Mouse (Mus musculus): ENCODE results near the gene Ebna1bp2. TPM values are rescaled to one million over a fixed set of nuclear protein-coding genes. Genes with fewer than 3 reads are reported as not detected.

Gene Ebna1bp2
- total RNA-seq (2015; ENCODE audit: low replicate concordance) (12.6 and 19.8 TPM in 2 replicates), total RNA-seq (2017; ENCODE audit: low replicate concordance) (13.7 and 29.0 TPM in 2 replicates)

DNA sequence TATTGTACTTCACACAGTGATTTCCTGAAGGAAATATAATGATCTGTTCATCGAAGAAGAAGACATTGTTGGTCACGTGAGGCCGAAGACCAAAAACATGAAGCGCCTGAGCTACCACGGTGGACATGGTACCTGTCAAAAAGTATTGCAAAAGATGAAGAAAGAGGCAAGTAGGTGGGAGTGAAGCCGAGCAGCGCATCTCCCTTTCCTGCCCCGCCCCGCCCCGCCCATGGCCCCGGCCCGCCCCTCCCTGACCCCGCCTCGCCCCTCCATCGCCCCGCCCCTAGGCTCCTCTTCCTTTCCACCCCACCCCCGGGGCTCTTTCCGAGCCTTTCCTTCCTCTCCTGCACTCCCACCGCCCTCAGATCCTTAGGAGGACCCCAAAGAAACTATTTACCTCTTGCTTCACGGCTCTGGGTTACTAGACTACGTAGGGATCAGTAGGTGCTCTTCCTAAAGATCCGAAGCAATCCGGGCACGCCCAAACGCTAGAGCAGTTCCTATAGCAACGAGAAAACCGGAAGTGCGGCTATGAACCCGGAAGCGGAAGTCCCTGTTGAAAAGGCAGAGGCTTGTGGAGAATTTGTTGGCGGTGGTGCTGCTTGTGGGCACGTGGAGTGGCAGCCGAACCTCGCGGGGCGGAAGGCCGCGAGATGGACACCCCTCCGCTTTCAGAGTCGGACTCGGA, at the start of gene Ebna1bp2, which contains the start of gene Cfap57:
TSS of gene Ebna1bp2 (plus strand) at position 521 of the 688 bp plus-strand sequence.
TSS of gene Cfap57 (minus strand) at position 499 of the 688 bp plus-strand sequence.
- ATAC-seq (replicated peaks; ENCODE audit: low FRiP score, poor library complexity, severe bottlenecking): peak; percentile 97

DNA sequence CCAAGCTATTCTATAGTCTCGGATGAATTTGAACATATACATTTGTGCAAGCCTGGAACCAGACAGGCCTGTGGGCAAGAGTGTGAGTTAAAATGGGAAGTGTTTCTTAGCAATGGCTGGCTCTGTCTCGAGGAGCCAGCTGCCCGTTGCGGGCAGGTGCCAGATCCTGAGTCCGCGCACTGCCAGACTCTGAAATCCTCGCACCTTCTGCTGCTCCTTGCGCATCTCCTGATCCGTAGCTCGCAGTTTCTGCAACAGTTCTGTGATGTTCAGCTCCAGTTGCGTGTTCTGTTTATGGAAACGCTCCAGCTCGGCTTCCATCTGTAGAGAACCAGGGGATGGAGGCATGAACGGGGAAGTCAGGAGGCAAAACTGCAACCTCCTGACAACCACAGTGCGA, 49.2 kb upstream of the Ebna1bp2 start:
- no peak for ATAC-seq (replicated peaks; ENCODE audit: low FRiP score, poor library complexity, severe bottlenecking)

DNA sequence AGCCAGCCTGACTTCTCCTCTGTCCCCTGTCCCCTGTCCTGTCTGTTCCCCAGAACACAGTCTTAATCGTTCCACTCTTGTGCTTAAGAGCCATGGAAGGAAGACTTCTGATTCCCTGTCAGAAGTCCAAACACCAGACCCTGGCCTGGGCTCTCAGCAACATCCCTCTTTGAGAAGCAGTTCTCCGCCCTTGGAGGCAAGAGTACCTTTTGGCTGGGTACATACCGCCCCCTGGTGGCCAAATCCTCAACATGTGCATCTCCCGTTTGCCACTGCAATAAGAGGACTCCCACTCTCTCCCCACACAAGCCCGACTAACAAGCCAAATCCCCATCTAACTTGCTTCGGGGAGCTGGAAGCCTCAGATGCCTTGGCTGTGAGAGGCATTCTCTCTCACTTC, 44.5 kb upstream of the Ebna1bp2 start:
- peak; percentile 64; the same call in 1 of the 2 replicates for ATAC-seq (replicated peaks; ENCODE audit: low FRiP score, poor library complexity, severe bottlenecking)

DNA sequence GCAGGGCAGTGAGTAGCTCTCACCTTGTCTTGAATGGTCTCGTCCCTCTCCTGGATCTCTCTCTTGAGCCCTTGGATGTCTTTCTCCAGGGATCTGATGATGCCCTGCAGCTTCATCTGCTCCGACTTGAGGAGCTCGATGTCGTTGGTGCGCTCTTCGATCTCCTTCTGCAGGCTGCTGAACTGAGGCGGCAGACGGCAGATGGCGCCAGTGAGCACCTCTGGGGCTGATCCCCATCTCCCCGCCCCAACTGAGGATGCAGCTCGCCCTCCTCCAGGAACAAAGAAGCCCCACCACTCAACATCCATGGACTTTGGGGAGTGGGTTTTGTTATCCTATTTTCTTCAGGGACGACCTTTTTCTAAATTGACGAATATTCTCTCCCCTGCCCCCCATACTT, 41.3 kb upstream of the Ebna1bp2 start:
- no peak for ATAC-seq (replicated peaks; ENCODE audit: low FRiP score, poor library complexity, severe bottlenecking)

DNA sequence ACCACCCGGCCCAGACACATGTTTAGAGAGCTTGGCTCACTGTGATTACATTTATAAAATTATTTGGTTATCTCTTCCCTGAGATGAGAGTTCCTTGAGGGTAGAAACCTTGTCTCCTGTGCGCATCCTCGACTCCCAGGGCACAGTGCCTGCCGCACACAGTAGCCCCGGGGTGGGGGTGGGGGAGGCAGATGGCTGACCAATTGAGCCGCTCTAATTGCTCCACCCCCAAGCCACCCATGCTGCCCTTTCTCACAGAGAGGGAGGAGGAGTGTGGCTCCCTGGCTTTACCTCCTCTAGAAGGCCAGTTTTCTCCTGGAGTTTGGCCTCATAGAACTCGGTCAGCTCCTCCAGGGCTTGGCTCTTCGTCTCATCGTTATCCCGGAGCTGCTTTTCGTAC, 39.1 kb upstream of the Ebna1bp2 start:
- ATAC-seq (replicated peaks; ENCODE audit: low FRiP score, poor library complexity, severe bottlenecking): no peak

DNA sequence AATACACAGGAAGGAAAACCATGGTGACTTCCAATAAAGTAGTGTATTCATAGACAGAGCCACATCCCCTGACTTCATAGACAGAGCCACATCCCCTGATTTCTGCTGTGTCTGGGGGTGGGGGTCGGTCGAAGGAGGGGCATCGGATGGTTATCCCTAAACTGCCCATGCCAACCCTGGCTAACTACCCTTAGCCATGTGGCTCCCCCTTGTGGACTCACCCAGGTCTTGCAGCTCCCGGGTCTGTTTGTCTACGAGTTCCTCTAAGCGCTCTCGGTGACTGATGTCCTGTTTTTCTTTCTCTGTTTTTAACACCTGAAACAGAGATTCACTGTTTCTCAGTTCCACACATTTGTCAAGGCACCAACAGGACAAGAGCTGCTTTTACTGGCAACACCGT, 38.0 kb upstream of the Ebna1bp2 start:
- no peak for ATAC-seq (replicated peaks; ENCODE audit: low FRiP score, poor library complexity, severe bottlenecking)

DNA sequence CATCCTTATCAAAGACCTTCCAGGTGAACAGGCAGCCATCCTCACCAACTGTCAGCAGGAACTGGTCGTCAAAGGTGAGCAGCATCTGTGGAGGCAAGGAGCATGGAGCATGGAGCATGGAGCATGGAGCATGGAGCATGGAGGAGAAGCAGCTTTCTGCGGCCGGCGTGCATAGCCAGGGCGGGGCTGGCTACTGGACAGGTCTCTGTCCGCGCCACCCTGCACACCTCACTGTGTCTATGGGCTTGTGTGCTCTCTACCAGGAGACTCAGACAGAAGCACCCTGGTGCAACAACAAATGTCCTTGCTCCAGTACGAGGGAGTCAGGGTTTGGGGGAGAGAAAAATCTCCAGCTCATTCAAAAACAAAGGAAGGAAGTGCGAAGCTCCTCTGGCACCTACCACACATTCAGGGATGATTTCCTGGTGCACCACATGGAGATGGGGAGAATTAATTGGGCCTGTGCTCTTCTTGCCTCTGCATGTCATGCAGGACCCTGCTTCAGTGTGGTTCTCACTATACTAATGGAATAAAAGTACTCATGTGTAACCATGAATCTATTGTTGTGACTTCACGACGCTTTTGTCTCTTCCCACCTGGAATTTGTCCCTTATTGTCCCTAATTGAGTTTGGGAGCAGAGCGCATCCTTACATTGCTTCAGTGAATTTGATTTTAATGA, 31.4 kb upstream of the Ebna1bp2 start:
- ATAC-seq (replicated peaks; ENCODE audit: low FRiP score, poor library complexity, severe bottlenecking): no peak

DNA sequence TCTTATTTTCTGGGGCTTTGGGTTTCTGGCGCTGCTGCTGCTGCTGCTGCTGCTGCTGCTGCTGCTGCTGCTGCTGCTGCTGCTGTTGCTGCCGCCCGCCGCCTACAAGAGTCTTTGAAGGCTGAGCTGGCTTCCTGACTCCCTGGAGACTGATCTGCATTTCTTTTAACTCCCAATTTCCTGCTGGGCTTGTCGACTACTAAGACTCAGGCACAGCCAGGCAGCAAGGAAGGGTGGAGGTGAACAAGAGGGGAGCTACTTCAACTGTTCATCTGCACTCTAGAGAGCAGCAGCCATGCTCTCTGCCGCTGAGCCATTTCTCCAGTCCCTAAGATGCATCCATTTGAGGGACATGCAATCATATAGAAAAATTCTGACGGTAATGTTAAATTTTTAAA, 30.9 kb upstream of the Ebna1bp2 start:
- no peak for ATAC-seq (replicated peaks; ENCODE audit: low FRiP score, poor library complexity, severe bottlenecking)

DNA sequence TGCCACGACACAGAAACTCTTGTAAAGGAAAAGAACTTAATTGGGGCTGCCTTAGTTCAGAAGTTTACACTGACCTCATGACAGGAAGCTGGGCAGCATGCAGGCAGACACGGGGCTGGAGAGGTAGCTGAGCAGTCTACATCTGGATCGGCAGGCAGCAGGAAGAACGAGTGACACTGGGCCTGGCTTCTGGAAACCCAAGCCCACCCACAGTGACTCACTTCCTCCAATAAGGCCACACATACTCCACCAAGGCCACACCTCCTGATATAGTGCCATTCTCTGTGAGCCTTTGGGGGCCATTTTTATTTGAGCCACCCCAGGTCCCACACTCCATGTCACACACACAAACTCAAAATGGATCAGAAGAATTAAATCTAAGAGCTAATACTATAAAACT, 16.5 kb upstream of the Ebna1bp2 start:
- ATAC-seq (replicated peaks; ENCODE audit: low FRiP score, poor library complexity, severe bottlenecking): no peak

DNA sequence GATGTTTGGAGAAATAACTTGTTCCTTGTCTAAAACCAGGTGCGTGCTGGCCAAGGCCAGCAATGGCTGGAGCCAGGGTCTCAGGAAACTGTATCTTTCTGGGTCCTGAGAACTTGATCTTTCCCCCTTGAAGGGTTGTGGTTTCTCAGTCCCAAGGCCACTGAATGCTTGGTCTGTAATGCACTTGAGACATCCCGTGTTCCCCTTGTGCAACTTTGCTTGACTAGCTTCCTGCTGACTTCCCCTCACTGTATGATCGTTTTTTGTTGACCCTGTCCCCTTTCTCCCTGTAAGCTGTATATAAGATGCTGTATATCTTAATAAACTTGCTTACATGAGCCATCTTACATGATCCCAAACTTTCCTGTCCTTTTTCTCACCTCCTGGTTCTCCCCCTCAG, 10.8 kb upstream of the Ebna1bp2 start:
- ATAC-seq (replicated peaks; ENCODE audit: low FRiP score, poor library complexity, severe bottlenecking): no peak

DNA sequence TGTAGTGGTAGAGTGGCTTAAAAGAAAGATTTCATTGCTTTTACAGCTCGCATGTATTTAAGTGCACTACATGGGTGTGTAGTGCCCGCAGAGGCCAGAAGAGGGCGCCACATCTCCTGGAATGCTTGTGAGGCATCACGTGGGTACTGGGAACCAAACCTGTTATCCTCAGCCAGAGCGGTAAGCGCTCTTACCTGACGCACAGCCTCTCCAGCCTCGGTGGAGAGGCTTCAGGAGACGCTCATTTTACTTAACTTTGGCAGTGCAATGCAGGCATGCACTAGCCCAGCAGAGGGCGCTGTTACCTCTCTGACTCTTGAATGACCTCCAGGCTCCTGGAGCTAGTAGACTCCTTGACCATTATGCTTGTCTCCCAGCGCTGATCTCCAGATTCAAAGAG, 8.0 kb upstream of the Ebna1bp2 start:
- ATAC-seq (replicated peaks; ENCODE audit: low FRiP score, poor library complexity, severe bottlenecking): no peak

DNA sequence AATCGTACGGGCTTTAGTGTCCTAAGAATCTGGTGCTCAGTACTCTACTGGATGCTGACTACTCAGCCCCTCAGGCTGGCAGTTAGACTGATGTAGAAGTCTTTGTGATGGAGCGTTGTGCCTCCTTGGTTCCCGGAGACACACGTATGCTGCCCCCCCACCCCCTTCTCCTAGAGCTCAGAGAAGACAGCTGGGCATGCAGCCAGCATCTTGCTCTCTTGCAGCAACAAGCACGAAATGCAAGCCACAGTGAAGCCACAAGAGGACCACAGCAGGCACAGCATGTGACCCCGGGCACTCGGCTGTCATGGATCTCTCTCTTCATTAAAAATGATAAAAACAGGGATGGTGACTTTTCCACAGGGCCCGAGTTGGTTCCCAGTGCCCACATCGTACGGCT, 5.2 kb upstream of the Ebna1bp2 start:
- no peak for ATAC-seq (replicated peaks; ENCODE audit: low FRiP score, poor library complexity, severe bottlenecking)

DNA sequence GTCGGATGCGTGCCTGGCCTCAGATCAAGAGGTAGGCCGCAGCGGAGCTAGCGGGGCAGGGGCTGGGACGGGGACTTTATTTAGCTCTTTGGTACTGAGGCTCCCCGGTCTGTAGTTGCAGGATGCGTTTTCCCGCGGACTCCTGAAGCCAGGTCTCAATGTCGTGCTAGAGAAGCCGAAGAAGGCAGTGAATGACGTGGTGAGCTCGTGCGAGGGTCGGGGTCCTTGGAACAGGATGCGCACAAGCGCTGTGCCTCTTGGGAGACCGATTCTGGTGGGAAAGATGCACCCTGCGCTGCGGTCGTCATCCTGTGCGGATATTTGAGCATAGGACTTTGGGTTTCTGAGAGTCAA, 345 bp downstream of the Ebna1bp2 start:
- no peak for ATAC-seq (replicated peaks; ENCODE audit: low FRiP score, poor library complexity, severe bottlenecking)

DNA sequence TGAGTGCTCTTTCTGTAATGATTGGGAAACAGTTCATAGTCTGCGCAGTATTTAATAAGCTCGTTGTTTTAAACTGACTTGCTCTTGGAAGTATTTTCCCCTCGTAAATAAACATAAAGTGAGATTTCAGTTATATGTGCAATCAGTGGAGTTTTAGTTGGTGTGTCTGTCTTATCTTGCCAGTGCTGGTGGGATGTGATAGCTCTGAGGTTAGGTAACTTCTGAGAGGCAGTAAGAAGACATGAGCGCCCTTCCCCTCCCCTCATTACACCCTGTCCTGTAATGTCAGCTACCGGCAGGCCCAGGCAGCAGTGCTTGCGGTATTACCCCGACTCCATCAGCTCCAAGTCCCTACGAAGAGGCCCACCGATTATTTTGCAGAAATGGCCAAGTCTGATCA, 1.2 kb downstream of the Ebna1bp2 start:
- no peak for ATAC-seq (replicated peaks; ENCODE audit: low FRiP score, poor library complexity, severe bottlenecking)

DNA sequence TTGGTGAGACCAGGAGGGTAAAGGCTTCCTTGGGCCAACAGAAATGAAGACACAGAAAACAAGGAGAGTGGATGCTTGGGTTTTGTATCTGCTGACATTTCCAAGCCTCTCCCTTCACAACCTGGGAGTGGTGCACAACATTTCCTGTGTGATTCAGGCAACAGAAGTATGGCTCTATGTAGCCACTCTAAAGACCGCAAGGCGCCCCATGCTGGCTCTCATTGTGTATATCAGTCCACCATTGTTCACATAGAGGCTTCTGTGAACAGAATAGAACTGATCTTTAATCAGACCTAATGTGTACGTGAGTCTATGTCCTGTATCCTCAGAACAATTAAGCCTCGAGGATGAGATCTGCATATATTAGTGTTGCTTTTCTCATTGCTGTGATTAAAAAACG, 9.7 kb downstream of the Ebna1bp2 start:
- no peak for ATAC-seq (replicated peaks; ENCODE audit: low FRiP score, poor library complexity, severe bottlenecking)

DNA sequence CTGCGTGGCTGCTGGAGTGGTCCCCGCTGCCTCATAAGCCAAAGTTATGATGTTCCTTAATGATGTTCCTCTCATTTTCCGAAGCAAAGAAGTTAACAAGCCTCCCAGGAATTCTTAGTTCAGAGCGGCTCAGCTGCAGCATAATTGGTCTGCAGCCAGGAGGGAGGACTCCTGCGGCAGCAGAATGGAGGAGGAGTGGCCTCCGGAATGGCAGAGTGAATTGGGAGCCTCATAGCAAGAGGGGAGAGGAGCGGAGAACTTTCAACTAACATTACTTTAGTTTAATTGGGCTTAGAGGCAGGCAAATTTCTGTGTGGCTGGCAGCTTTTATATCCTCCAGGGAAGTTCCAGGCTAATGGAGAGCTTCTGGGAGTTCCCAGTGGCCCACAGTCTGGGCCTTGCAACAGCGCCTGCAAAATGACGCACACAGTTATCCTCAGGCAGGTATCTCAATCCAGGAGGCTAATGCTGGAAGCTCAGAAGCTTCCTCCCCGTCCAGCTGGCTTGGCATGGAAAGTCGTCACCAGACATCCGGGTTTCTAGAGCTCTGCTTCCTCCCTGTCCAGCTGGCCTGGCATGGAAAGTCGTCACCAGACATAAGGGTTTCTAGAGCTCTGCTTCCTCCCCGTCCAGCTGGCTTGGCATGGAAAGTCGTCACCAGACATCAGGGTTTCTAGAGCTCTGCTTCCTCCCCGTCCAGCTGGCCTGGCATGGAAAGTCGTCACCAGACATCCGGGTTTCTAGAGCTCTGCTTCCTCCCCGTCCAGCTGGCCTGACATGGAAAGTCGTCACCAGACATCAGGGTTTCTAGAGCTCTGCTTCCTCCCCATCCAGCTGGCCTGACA, 22.0 kb downstream of the Ebna1bp2 start:
- no peak for ATAC-seq (replicated peaks; ENCODE audit: low FRiP score, poor library complexity, severe bottlenecking)

DNA sequence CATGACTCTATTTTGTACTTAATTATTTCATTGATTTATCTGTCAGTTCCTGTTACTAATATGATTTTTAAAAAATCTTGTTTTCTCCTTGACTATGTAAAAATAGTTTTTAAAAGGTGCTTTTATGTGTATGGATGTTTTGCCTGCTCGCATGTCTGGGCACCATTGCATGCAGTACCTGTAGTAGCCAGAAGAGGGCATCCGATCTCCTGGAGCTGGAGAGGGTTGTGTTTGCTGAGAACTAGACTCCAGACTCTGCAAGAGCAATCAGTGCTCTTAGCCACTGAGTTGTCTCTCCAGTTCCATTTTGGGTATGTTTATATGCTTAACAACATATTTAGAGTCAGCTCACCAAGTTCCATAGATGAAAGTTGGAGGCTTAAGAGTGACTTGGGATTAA, 24.6 kb downstream of the Ebna1bp2 start:
- ATAC-seq (replicated peaks; ENCODE audit: low FRiP score, poor library complexity, severe bottlenecking): no peak

DNA sequence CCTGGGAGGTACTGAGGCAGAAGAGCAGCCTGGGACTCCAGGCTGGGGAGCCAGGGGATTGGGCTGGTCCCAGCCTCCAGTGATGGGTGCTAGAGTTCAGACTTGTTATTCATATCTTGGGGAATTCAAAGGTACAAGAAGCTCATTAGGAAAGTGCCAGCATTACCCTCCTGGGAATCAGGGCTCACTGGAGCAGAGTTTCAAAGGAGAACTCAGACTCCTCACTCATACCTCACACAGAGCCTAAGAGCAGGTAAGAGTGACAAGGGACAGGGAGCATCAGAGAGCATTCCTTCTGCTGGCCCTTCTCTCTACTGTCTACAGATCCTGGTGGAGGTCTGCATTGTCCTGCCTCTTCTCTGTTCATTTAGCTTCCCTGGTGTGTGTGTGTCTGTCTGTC, 38.1 kb downstream of the Ebna1bp2 start, which contains the start of gene Olfr62:
TSS of gene Olfr62 (plus strand) at position 301 of the 400 bp plus-strand sequence.
- ATAC-seq (replicated peaks; ENCODE audit: low FRiP score, poor library complexity, severe bottlenecking): no peak

All from erythroid progenitor cell, adult 5-6 weeks (primary cell).